Mouse (Mus musculus) megakaryocyte, embryonic 14.5 days (primary cell): ENCODE results near the gene Smarcd2.

Experiments
- FLI1 ChIP-seq: IDR thresholded peaks from 2 replicates; pipeline ENCODE4 v1.6.1; 2012; ENCODE audit warnings: low read length, inconsistent platforms, mixed read lengths
- GATA1 ChIP-seq: IDR thresholded peaks from 3 replicates; pipeline ENCODE4 v1.6.1; 2012; ENCODE audit warnings: mixed read lengths, low read length, inconsistent platforms, borderline replicate concordance

DNA sequence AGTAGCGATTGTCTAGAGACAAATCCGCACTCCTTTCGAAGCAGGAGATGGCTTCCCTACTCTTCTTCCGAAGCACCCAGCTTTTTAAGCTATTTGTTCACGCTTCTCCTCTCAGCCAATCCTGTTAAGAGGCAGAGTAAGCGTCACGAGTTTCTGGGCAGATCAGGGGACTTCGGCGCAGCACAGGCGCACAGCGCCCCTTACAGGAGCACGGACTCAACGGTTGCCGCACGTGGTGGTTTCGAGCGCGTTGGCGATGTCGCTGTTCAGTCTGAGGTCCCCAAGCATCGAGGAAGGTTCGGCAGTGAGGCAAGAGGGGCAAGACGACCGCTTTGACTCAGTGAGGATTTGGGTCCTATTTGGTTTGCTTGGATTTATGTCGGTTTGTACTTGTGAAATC lies 3.7 kb upstream of the Smarcd2 start, which contains the start of gene Tcam1:
- TF ChIP-seq FLI1 (no peak), GATA1 (no peak)
